Mouse (Mus musculus) thymus, postnatal 0 days (tissue): ENCODE measurements at regions not wholly inside any gene's neighbourhood (a gene's known extent, or its start where the extent isn't known, plus 50 kb on each side); places are given as distances from the start of the nearest gene placed in this dataset.

Experiments used
- DNase-seq: peaks from one replicate; pipeline ENCODE4 v3.0.0-alpha.2; 2015; ENCODE audit warnings: low spot score

DNA sequence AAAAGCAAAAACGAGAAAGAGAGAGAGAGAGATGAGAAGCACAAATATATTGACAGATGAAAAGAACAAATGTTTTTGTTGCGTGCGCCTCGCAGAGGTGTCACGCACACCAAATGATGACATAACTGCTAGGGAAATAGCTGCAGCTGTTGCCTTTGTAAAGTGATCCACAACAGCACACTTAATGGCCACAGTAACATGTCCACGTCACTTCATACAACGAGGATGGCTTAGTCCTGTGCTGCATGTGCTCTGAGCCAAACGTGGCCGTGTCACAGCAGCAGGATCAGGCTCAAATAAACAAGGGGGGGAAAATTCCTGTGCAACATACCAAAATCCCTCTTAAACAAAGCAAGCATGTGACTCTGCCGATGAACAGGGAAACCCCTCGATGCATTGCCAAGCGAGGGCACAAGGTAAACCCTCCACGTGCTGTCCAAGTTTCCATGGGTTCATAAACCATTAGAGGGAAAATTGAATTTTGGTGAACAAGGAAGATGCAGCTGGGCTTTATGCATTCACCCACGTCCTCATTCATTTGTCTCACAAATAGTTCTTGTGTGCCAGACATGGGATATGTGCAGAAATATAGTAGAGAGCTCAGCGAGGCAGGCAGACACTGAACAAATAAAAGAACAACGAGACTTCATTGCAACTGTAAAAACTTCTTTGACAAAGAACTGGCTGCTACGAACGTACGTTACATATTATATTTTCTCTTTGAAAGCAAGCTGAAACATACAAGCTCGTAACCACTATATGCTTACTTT is 223.0 kb upstream of the Pard3b start:
- no peak for DNase-seq

DNA sequence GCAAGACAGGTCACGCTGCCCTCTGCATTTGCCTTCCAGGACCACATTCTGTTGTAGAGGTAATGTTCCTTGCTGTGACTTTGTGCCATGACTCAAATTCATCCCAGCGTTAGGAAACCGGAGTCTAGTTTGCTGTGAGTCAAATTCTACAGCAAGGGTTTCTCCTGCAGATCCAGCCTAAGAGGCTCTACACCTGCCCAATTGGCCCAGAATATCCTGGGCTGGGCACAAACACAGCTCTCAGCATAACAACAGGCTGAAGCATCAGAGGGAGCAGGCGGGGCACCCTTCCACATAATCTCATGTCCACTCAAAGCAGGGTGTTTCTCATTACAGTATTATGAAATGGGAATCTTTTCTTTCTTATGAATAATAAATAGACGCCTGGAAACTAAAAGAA is 220.2 kb upstream of the Pard3b start:
- DNase-seq, result no peak

DNA sequence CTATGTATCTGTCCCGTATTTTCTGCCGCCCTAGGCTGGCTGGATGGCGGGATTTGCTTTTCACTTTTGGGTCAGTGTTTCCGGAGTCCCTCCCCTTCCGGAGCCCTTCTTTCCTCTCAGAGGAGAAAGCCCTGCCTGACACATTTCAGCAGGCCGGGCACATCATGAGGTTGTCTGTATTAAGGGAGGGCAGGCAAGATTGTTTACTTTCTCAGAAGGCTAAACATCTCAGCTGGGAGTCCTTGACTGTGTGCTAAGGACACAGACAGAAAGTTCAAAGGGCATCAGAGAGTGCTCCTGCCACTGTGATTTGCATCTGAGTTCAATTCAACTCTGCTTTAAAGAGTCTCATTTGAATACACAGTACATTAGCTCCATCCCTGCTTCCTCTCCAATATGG is 218.8 kb upstream of the Pard3b start:
- DNase-seq, result no peak

DNA sequence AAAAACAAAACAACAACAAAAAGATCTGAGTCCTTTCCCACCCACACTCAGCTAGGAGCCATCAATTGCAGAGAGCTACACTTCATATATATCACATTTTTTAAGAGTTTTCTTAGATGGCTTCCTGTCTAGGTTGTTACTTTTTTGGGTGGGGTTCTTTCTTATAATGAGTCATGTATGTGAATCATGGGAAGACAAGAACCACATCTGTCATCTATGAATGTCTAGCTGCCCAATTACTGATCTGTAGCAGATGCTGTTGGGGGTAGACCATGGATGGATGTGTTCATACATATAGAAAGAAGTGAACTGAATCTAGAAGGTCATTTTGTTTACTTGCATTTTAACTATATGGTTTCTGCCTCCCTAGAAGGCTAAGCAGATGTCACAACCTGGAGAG is 215.4 kb upstream of the Pard3b start:
- no peak for DNase-seq

DNA sequence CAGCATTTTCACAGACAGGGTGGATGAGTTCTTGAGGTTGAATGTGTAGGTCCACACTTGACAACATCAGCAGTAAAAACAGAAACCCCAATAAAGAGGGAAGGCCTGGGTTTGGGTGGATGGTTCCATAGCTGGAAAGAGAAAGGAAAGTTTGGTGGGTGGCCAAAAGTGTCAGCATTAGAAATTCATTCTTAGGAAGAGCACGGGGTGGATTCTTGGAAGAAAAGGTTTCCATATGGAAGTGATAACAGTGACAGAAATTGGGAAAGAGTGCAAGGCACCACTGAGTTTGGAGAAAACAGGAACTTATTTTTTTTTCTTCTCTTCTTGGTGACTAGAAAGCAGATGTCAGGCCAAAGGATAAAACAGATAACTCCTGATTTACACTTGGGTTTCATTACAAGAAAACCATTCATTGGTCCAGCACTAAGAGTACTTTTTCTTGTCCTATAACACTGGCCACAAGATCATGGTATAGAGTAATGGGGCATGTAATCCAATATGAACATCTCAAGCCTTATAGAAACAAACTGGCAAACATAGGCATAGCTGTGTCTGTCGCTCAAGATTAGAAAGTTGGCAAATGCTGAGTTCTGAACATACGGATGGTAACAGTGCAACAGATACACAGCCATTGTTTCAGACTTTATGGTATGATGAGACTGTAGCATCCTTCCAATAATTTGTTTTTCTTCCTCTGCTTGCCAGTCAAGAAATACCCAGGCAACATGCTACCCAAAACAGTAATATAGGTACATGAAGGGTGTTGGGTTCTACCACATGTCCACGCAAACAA is 209.7 kb upstream of the Pard3b start:
- no peak for DNase-seq

DNA sequence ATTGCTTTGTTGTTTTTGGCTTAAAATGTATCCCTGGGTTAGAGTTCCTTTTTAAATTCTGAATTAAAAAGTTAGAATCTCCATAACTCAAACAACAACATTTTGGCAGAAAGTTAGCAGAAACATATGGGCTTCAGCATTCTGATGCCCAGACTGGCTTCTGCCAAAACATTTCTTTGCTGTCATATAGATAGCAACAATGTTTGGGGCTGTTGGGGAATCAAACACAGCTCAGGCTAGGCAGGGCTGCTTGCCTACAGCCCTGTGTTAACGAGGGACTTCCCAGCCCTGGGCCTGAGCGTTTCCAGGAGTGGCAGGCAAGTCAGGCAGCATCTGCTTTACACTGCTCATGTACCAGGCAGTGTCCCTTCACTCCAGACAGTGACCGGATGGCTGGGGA is 201.0 kb upstream of the Pard3b start:
- no peak for DNase-seq

DNA sequence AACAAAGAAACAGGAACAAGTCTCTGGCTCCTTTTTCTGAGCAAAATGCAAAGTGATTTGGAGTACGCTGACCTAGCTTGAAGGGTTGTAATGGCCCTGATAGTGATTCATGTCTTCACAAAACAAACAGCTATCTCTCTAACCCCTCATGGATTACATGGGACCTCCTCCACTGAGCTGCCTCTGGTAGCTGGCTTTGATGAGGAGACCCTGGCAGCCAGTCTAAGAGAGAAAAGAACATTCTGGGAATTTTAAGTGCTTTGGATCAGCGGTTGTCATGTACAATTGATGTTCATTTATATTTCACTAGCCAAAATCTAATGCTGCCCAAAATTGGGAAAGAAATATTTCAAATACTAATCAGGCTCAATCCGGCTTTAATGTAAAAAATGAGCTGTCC is 177.2 kb upstream of the Pard3b start:
- DNase-seq, result no peak

DNA sequence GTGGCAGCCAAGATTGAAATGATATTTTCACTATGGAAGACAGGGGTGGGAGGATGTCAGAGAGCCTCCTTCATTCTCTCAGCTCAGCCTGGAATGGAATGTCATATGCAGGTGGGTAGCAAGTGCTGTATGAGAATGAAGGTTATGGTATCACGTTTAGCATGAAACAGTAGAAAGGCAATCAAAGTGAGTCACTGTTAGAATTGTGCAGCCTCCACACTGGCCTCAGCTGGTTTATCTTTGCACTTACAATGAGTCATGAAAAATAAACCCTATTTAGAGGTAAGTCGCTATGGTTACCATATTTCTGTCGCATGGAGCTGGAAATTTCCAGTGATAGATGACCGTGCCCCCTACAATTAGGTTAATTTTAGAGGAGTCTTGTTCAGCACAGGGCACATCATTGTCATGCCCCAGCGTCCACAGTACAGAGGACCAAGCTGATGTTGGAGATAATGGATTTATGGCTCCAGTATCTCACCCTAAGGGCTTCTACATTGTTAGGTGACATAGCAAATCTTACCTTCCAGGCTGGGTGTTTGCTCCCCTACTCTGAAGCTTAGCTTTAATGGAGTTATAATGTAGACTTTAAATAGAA is 167.9 kb upstream of the Pard3b start:
- DNase-seq, result no peak

DNA sequence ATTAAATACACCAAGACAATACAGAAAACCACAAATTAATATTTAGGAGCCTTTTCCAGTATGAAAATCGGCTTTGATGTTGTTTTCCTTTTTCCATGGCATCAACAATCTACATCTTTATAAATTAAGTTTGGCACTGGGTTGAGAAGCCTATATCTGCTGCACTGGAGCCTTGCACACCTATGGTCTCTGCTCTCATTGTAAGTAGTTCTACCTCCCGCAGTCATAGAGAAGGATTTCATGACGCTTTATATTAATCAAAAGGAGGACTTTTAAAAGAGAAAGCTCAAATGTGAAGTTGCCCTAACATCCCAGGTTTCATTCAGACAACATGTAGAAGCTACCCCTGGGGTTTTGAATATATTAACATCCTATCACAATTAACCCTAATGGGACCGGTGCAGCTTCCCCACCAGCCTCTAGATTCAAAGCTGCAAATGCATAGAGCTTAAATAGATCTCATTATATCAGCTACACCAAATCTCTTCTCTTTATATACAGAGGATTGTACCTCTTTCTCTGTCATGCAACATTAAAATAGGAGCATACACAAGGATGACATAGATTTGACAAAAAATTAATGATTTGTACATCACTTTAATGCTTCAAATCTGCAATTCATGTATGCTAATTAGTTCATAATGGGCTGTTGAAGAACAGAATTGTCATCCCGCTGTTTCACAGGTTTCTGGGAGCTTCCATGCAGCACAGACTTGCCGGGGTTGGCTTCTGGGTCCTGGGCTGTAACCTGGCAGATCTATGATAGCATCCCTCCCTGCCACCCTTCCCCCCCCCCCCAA is 166.6 kb upstream of the Pard3b start:
- no peak for DNase-seq

DNA sequence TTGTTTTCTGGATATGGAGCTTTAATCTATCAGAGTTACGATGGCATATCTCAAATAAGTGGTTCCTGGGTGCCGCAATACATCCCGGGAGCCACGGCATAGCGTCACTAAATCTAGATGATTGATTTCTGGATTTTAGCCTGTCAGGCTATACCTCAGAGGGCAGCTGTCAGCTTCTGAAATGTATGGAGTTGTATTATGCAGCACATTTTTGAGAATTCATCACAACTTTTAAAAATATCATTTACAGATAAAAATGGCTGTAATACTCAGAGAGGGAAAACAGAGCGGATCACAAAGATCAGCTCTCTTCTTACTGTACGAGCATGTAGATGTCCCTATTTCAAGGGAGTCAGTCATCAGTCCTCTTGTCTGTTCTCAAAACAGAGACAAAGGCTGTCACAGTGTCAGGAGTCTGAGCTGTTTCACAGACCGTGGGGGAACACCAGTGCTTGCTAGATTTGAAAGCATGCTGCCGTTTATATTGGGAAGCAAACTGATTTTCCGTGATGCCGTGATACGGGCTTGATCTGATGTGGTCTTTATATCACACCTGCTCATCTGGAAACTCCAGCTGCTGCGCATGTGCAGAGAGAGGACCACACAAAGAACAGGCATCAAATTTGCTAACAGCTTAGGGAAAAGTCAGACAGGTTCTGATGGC is 165.9 kb upstream of the Pard3b start:
- no peak for DNase-seq

DNA sequence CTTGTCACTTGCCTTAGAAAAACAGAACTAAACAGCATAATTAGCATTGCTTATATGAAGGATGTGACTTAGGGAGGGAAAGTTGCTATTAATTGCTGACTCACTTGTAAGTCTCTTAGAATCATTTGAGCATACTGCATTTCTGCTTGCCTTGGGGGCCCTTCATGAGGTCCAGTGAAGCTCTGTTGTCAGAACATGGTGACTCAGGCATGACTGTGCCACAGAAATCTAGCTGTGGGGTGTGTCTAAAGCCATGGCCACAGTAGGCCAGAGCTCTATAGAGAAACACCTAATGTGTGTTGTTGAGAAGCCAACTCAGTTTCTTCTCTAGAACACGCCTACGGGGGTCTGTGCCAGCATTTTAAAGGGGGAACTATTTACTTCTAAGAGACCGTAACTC is 153.2 kb upstream of the Pard3b start:
- no peak for DNase-seq

DNA sequence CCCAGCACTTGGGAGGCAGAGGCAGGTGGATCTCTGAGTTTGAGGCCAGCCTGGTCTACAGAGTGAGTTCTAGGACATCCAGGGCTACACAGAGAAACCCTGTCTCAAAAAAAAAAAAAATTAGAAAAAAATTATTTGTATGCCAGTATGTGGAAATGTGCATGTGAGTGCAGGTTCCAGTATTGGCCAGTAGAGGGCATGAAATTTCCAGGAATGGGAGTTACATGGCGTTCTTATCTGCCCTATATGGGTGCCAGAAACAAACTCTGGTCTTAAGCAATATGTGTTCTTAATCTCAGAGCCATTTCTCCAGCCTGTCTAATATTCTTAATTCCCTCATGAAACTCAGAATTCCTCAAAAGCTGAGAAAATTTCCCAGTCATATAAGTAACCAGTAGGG is 113.7 kb upstream of the Pard3b start:
- DNase-seq, result no peak

DNA sequence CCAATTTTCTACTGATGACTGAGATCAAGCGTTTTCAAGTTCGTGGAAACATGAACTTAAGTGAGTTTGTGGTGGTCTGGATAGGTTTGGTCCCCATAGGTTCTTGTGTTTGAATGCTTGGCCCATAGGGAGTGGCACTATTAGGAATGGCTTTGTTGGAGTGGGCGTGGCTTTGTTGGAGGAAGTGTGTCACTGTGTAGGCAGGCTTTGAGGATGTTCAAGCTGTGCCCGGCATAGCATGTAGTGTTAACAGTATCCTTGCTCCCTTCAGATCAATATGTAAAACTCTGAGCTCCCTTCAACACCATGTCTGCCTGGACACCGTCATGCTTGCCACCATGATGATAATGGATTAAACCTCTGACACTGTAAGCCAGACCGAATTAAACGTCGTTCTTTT is 112.7 kb upstream of the Pard3b start:
- DNase-seq, result no peak

DNA sequence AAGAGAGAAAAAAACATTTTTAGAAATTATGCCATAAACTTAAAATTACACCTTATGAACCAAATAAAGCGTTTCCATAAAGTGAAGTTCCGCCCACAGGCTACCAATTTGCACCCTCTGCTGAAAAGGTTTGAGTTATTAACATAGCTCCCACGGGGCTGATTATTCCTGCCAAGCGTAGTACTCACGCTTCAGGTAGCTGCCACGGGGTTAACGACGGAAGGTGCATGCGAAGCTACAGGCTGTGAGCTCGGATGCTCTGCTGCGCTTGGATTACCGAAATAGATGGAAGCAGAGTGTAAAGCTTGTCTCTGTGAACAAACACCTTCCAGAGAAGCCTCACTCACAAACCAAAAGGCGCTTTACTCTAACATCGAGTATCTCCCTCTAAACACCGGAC is 109.9 kb upstream of the Pard3b start:
- no peak for DNase-seq

DNA sequence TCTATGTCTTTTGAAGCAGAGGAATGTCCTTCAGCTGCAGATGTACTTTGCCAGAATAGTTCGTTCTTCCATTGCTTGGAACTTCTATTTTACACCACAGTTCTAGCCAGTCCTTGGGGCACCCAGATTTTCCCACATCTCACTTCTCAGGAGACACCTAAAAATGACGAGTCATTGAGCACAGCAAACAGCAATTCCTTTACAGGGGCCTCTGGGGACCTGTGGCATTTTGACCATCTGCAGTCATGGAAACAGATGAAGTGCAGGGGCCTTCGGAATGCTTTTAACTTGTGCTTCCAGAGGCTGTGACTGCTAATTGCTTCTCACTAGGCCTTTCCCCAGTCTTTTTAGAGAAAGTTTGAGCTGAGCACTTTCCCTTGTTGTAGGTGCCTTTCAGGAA is 108.5 kb upstream of the Pard3b start:
- no peak for DNase-seq

DNA sequence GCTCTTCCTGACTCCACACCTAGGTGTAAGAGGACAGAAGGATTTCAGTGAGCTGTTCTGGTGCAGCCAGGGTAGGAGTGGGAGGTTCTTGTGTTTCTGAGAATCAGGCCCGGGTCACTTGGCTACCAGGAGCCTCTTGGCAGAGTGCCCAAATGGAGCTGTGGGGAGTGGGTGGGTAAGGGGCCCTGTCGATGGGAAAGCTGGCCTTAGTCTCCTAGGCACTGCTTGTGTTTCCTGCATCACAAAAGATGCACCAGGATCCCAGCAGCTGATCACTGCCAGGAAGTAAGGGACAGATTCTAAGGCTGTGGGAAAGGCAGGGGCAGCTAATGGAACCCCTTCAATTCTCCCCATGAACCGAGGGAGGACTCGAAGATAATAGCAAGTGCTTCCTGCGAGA is 107.1 kb upstream of the Pard3b start:
- no peak for DNase-seq

DNA sequence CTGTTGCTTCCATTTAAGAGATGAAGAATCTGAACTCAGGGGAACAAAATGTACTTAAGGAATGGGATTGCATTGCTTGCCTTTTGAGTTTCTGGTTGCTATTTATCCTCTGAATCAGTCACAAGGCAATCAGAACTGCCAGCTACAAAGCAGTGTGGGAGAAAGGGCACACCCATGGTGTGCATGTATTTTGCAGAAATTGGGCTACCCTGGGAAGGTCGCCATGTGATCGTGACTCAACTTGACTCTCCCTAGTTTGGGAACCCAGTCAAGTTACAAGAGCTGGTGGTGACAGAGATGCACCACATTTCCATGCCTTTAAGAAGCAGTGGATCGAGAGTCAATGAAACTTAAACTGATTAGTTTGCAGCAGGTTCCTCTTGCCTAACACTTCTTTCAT is 98.5 kb upstream of the Pard3b start:
- no peak for DNase-seq

DNA sequence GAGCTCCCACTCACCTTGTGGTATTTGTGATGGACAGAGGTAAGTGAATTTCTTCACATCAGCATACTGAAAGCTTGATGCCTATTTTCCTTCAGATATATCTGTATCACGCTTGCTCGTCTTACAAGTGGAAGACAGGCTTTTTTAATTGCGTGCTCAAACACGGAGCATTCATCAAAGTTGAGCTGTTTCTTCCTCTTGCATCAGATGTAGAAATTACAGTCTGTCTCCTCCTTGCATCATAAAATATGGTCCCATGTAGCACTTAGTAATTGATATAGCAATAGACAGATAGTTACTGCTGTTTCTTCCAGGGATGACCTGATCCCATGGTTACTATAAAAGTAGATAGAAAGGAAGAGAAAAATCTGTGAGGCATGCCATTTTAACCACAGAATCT is 97.5 kb upstream of the Pard3b start:
- no peak for DNase-seq

DNA sequence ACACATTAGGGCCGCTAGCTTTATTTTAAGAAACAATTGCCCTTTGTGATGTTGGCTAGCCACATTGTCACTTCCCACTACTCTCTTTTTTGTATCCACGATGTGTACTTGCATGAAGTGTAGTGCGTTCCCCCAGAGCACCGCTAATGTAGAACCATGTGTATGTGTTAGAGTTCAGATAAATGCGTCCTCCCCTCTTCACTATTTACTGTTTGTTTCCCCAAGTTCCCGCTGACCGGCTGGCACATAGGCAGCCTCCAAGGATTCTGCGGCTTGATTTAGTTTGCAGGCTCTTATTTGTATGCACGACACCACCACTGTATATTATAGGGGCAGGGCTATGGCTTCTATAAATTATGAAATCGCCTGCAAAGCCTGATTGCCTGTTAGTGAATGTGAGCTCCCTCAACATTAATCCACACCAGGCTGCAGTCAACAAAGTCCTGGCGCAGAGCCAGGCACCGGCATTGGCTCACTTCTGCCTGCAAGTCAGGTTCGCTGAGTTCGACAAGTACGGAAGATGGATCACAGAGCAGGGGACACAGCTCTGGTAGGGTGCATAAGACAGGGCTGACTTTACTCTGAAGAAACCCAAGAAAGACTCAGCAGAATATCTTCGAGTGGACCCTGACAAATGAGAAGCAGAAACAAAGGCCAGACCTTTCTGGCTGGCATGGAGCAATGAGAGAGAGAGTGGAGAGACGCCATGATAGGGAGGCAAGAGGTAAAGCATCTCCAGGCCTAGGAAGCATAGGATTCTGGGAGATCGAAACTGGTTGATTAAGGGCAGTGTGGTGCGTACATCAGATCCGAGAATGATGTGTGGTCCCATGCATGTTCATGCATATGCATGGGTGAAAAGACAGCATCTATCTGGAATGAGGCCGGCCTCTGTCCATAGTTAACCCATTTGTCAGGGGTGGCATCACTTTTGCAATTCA is 85.8 kb upstream of the Pard3b start:
- DNase-seq, result no peak

DNA sequence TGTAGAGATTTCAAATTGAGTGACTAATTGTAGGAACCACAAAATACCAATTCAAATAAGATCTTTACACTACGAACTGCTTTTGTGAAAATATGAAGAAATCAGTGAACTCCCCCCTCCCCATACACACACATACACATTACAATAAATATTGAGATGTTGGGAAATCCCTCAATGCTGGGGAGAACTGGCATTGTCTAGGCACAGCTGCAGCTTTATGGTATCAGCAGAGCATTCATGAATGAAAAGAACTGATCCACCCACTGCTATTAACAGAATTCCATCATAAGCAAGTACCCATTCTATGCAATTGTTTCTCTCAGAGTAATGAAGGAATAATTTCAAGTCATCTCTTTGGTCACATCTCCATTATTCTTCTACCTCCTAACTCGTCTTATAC is 79.1 kb upstream of the Pard3b start:
- DNase-seq, result no peak
